Mouse (Mus musculus): ENCODE measurements around the gene Insig1. TPM values are rescaled to one million over a fixed set of nuclear protein-coding genes. Genes with fewer than 3 reads are reported as not detected.

Insig1 gene
- polyA plus RNA-seq (2014; fragmentation: Illumina TruSeq; extraction: RNeasy Lipid Tissue Mini Kit (QIAGEN cat#74804)) = 107 TPM

DNA sequence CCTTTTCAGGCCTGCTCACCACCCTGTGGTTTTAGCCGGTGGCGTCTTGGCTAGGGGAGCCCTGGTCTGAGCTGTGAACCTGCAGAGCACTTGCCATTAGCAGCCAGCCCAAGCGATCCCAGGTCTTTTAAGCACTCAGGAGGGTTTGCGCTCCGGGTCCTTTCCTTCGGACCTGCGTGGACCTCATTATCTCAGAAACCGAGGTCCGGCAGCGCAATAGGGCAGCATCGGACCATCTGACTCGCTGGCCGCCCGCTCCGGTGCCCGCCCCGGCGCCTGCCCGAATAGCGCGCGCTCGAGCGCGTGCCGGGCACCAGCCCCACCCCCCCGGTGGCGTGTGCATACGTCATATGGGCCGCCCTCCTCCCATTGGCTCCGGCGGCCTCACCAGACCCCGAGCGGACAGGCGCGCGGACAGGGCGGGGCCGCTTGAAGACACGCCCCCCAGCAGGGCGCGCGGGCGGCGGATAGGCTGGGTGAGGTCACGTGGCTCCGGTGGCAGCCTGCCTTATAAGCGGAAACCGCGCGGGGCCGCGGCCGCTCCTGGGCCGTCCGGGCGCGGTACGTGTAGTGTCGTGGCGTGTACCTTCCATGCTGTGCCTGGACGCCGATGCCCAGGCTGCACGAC is at the start of gene Insig1:
Gene Insig1 (plus strand): TSS at position 536 of the 628 bp plus-strand sequence.

Other genes with a start within 250 kb of the Insig1 start
- gene Htr5a, start 229.2 kb upstream of the Insig1 start, polyA plus RNA-seq (2014; fragmentation: Illumina TruSeq; extraction: RNeasy Lipid Tissue Mini Kit (QIAGEN cat#74804)) = 0.74 TPM
- not detected for gene En2, start 94.3 kb downstream of the Insig1 start, polyA plus RNA-seq (2014; fragmentation: Illumina TruSeq; extraction: RNeasy Lipid Tissue Mini Kit (QIAGEN cat#74804))
- 0.71 TPM for gene Cnpy1, start 174.4 kb downstream of the Insig1 start, polyA plus RNA-seq (2014; fragmentation: Illumina TruSeq; extraction: RNeasy Lipid Tissue Mini Kit (QIAGEN cat#74804))
- gene Rbm33, start 245.8 kb downstream of the Insig1 start, polyA plus RNA-seq (2014; fragmentation: Illumina TruSeq; extraction: RNeasy Lipid Tissue Mini Kit (QIAGEN cat#74804)) = 65.8 TPM